Mouse (Mus musculus) spleen, postnatal 14 days (tissue): ENCODE results near the gene Dhrs7.
"Not testable (repeated sequence)": the region's sequence is repeated elsewhere in the genome, so short reads cannot be mapped to it uniquely, and the experiment has no call there.

Source experiments
- DNase-seq, 2 experiments: peaks; one replicate each; pipeline ENCODE4 v3.0.0; 2021 to 2022; ENCODE audit warnings: low spot score in 2 of 2

The Dhrs7 gene

DNA sequence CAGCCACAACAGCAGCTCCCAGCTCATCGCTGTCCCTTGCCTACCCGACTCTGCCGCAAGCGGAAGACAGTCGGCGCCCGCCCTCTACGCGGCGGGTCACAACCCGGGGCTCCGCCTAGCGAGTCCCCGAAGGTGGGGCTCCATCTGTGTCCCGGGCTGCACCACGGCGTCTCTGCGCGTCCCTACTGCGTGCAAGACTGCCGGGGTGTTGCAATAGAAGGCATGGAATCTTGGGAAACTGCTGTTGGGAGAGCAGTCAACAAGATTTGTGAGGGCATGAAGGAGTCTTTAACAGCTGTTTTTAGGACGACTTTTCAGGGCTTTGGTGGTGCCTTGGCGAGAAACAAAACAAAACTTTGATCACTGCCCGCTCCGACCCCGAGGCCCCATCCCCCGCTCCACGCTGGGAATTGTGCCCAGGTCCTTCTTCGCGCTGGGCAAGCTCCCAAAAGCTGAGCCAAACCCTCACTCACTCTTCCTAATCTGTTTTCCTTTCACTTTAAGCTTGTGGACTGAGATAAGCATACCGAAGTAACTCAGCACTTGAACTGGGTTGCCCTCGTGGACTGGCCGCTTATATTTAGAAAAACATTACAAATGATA lies at the start of gene Dhrs7:
Dhrs7 (minus strand) TSS at position 175 of the 603 bp plus-strand sequence.
- DNase-seq, result peak; percentile 60 to 72

DNA sequence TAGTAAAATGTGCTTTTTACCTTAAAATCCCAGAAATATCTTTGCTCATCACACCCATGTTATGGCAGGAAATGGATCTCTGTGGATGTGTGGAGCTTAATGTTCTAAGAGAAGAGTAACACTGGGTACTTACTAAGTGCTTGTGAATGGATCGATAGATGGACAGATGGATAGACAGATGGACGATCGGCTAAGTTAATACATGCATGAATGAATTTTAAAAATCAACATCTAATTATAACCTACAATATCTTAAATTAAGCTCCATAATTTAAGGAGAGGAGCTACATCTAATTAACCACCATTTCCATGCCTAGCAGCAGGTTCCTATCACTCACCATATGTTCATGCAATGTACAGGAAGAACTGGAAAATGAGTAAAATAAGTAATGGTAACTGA lies 45.3 kb upstream of the Dhrs7 start:
- no peak for DNase-seq

DNA sequence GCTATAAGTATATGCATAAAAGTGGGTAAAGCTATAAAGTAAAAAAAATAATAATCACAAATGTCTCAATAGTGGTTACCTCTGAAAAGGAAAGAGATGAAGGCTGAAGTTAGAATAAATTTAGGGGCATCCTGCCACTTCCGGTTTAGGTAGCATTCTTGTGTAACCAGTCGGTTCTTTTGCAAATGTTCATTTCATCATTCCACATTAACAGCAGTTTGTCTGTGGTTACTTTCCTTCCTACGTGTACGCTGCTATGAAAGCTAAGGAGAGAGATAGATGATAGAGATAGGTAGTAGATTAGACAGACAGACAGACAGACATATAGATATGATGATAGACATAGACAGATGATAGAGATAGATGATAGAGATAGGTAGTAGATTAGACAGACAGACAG lies 39.4 kb upstream of the Dhrs7 start:
- DNase-seq, result no peak

DNA sequence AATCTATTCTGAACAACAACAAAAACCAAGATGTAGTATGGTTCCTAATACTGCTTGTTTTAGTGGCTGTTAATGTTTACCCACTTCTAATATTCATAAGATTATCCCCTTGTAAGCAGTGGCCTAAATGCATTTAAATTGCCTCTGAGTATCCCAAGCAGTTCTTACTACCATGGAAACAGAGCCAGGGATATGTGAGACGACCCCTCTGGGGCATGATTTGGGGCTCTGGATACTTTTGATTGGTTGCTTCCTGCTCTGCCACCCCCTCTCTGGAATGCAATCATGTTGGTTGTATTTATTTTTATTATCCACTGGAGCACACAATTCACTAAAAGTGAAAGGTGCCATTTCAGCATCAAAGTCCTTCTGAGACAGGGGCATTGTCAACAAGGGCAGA lies 35.3 kb upstream of the Dhrs7 start:
- DNase-seq, result no peak

DNA sequence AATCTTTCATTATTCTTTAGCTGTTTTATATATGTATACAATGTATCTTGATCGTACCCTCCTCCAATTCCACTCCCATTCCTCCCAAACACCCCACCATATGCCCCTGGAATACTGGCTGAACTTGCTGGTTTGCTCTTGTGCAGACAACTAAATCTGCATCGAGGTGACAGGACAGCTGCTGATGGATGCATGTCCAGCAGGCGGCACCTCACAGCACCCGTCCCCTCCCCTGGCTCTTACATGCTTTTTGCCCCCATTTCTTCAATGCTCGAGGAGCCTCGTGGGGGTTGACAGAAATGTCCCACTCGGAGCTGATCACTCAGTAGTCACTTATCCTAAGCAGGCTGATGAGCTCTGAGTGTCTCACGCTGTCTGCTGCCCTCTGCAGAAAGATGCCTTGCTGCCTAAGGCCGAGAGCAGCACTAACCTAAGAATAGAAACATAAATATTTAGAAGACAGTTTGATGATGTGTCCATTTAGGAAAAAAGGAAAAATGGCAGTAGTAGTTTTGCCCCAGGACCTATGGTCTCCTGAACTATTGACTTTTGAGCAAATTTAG lies 30.3 kb upstream of the Dhrs7 start:
- no peak for DNase-seq

DNA sequence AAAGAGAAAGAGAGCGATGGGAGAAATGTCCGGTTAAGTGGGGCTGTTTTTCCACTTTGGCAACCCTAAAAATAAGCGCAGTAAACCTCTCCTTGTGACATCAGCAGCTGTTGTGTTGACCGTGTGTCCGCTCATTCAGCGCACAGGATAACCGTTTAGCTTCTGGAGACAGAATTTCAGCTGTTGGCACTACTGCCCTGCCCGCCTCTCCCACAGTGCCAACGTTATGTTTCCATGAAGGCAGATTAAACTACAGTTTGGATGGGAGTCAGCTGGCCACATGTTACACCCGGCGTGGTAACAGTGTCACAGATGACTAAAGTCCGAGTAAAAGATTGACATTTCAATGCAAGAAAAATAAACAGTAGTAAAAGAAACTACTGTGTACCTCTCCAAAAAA lies 29.7 kb upstream of the Dhrs7 start:
- no peak for DNase-seq

DNA sequence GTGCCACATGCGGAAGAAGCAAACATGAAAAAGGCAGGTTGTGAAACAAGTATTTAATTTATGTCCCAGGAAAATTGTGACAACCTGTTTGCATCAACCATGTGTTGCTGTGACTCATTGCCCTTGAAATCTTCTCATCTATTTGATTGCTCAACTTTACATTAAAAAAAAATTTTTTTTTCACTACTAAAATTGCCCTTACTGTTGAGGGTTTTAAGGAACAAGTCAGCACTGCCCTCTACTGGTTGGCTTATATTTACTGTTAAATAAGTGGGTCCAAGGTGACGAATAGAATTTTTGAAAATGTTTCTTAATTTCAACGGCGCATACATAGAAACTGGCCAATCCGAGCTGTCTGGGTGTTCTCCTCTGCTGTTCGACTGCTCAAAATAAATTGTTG lies 29.2 kb upstream of the Dhrs7 start:
- no peak for DNase-seq

DNA sequence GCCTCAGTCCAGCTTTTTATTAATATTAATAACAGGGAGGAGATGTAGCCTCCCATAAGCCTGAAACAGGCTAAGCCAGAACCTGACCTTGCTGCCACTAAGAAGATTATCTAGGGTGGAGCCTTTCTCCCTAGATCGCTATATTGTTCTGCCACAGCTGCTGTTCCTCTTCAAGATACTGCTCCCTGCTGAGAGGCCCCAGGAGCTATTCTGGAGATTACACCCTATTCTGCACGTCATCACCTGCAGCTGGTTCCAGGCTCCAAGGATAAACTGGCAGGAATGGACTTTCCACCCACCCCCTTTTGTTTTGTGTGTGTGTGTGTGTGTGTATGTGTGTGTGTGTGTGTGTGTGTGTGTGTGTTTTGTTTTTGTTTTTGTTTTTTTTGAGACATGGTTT lies 23.6 kb upstream of the Dhrs7 start:
- not testable (repeated sequence) for DNase-seq

DNA sequence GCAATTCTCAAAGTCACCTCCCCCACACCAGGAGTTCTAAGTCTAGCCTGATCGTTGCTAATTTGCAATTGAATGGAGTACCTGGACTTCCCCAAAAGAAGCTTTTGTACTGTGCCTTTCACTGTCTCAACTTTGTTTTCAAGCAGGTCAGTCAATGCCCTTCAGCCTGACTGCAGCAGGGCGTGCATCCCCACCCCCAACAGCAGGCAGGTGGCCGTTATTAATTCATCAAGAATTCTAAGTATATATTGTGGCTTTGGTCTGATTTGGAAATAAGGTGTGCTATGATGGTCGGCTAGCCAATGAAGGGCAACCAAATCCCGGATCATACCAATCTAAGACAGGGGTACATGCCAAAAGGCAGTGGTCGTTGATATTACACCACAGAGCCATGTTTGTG lies 23.0 kb upstream of the Dhrs7 start:
- DNase-seq, result not testable (repeated sequence)

DNA sequence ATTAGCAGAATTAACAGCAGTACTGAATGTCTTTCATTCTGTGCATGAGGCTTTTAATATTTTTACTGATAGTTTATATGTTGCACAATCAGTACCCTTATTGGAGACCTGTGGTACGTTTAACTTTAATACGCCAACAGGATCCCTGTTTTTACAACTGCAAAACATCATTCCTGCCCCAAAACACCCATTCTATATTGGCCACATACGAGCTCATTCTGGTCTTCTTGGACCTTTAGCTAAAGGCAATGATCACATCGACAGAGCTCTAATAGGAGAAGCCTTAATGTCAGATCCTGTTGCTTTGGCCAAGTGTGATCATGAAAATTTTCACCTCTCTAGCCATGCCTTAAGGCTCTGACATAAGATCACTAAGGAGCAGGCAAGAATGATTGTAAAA lies 21.9 kb upstream of the Dhrs7 start:
- DNase-seq, result not testable (repeated sequence)

DNA sequence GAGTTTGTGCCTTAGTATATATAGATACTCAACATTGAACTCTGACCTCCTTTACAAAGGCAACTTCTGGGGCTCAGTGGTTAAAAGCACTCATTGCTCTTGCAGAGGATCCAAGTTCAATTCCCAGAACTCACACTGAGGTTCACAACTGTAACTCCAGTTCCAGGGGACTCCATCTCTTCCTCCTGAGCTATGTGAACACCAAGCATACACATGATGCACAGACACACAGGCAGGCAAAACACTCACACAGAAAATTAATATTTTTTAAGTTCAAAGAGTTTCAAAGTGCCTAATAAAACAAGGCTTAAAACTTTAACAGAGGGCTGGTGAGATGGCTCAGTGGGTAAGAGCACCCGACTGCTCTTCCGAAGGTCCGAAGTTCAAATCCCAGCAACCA lies 18.9 kb upstream of the Dhrs7 start:
- DNase-seq, result no peak

DNA sequence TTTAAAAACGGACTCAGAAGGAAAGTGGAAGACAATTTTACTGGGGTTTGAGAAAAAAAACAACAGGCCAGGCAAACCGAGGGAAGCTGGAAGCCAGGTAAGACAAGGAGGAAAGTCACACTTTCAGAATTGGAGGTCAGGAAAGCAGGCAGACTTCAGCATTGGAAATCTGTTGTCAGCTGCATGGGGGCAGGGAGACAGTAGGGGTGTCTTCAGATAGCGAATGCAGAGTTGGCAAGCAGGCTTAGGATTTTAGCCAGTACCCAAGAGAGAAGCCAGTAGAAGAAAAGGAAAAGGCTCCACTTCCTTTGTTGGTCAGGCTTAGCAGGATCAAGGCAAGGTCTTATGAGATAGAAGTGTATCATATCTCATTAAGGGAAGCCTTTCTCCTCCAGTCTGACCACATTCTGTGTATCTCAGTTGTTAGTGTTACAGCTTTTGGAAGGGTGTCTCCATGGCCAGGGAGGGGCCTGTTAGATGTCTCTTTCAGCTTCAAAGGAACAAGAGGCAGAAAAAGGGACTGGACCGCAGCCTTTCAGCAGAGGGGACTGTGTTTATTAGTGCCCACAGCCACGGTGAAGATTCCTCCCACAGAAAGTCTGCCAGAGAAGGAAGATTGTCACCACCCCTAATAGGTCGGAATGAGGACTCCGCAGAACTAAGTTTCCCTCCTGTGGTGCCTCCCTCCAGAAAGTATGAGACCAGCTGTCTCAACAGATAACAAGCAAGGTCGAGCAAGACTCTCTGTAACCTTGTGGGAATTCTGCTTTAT lies 18.0 kb upstream of the Dhrs7 start:
- DNase-seq, result no peak

DNA sequence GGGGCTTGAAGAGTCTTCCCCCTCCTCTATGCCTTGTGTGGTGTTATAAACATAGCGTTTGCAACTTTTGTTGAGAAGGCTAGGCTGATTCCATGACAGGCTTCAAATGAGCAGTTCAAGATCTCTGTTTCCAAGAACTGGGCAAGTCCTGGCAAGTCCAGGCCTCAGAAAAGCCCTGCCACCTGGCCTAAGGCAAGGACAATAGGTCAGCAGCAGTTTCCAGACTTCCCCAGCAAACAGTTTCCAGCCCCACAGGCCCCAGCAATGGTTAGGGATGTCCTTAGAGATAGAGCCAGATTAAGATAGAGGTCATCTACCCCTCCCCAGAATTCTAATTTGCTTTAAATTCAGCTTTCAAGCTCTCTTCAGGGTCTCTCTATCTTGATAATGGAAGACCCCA lies 17.2 kb upstream of the Dhrs7 start:
- no peak for DNase-seq

DNA sequence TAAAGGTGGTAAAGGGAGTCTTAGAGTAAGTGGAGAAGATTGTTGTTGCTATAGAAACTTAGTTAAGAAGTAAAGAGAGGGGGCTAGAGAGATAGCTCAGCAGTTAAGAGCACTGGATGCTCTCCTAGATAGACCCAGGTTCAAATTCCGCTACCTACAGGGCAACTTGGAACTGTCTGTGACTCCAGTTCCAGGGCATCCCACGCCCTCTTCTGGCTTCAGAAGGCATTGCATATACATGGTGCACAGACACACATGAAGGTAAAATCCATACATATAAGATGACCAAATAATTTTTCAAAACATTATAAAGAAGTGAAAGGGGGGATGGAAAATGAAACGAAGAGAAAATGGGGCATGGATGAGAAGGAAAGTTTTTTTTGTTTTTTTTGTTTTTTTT lies 14.9 kb upstream of the Dhrs7 start:
- no peak for DNase-seq

DNA sequence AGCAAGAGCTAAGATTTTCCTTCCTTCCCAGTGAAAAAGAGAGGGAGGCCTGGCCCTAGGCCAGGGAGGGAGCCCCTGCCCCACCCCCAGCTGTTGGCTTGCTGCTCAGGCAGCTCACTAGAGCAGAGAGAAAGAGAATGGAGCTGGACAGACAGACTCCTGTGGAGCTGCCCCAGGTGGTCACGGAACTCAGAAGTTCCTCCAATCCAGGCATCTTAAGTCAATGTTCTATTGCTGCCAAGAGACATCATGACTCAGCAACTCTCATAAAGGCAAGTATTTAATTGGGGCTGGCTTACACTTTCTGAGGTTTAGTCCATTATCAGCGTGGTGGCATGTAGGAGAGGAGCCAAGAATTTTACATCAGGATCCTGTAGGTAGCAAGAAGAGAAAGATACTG lies 10.1 kb upstream of the Dhrs7 start:
- DNase-seq, result no peak

DNA sequence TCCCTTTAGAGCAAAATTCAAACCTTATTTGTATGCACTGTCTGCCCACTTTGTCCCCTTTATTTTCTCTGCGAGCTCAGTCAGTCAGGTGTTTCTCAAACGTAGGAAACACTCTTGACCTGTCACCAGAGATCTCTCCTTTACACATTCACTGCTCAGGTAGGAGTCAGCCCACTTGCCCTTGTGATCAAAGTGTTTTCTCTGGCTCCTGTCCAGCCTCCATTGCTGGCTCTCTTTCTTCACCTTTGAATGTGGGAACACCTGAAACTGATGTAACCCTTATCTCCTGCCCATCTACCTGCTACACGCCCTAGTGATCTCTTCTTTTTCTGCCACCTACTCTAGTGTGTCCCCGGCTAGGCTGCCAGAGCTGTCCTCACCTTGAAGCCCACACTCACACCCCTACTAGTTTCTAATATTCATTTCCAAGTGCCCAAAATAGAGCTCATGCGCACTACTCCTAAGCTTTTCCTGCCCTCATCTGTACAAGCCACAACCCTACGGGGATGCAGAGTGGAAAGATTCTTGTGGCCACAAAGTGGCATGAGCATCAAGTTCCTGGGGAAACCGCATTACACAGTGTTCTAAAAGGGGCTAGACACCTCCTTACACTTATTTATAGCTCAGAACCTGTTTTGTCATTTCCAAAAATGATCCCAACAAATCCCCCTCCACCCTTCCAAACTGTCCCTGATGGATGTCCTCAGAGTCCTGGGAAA lies 9.5 kb upstream of the Dhrs7 start:
- DNase-seq, result no peak

DNA sequence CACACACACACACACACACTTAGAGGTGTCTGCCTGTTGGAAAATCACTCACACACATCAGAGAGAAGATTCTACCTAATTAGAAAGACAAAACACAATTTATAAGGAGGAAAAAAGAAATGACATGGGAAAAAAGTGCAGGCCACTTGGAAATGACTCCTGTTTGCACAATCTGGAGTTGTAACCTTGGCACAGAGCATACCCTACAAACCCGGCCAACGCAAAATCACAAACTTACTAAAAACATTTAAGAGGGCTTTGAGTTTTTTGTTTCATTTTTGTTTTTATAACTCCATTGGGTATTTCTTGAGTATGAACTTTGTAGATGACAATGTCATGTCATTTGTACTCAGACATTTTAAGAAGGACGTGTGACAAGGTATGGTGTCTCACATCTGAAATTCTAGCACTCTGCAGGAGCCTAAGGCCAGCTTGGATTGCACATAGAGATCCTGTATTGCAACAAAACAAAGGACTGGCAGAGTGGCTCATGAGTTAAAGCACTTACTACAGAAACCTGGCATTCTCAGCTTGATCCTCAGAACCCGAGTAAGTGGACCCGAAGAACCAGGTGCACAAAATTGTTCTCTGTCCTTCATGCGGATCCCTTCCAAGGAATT lies 6.9 kb upstream of the Dhrs7 start:
- no peak for DNase-seq

DNA sequence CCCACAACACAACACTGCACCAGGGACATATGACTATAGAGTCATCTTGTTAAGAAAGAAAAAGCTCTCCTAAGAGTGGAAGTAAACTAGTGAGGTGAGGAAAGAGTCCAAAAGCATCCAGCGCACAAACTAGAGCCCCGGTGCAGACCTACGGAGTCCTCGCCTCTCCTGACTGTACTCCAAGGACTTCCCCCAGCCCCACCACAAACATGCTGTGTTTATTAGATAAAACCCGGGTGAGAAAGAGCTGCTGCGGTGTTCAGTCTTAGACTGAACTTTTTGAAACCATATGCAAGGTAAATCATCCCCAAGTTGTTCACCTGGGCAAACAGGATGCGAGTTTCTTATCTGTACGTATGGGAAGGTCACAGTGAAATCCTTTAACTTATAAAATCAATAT lies 6.2 kb upstream of the Dhrs7 start:
- DNase-seq, result no peak

DNA sequence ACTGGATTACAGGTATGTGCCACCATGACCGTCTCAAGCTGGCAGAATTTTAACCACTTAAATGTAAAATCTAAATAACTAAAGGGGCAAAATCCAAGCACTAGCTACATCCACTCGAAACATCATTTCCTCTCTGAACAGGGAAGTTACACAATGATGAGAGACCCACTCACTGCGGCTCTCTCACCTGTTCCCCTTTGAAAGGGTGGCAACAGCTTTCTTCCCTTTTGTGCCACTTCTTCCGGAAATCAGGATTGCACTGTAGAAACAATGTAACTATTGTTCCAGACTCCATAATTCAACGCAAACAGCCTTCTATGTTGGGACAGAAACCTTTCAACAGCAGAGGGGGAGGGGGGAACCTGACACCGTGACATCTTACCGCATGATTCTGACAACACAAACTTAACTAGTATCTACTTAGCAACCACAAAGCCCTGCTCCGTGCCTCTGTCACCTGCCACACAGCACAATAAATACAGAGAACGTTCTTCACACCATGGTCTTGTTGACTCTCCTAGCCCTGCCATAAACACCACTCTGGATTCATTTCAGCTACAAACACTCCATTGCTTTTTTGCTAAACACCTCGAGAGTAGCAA lies 3.3 kb upstream of the Dhrs7 start:
- DNase-seq, result no peak

DNA sequence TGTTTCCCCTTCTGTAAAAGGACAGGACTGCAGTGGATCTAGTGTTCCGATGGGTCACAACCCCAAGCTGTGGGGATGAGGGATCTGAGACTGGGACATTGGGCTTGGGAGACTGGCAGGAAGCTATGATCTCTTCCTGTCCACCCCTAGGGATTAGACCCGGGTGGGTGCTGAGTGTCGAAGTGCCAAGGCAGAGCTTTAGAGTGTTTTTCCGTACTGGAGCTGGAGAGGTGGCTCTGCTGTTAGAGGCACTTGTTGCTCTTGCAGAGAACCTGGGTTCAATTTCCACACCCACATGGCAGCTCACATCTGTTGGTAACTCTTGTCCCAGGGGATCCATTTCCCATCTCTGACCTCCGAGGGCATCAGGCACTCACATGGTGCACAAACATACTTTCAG lies 1.3 kb upstream of the Dhrs7 start:
- DNase-seq, result no peak

DNA sequence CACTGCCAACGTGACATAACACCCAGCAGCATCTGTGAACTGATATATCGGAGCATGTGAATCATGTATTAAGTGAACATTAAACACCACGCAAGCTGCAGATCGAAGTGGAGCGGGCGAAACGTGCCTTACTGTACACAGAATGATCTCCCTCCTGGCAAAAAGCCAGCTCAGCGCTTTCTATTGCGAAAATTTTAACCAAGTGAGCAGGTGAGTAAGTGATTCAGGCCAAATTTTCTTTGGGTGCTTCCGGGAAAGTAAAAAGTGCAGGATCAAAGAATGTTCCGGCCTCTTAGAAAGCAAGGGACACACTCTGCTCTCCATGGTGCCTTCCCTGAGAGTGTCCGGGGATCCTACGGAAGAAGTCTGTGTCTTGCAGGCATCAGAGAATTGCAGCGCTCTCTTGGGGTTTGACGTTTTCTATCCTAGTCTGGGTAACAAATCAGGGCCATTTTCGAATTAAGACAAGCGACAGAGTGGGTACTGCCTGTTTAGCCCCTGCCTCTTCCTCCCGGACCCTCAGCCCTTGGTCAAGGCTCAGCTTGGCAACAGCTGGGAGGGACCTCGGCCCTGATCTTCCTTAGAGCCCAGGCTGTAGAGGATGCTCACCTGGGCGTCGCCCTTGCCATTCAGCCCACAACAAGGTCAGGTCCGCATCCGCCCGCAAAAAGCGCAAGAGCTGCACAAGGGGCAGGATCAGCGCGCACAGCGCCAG lies 532 bp downstream of the Dhrs7 start:
- no peak for DNase-seq
